Mouse (Mus musculus): ENCODE measurements around the gene Ip6k2. TPM values are rescaled to one million over a fixed set of nuclear protein-coding genes. Genes with fewer than 3 reads are reported as not detected.

Ip6k2 gene
- total and polyA plus RNA-seq, 3 experiments: 21.3 to 33.7 TPM; not detected in 1

DNA sequence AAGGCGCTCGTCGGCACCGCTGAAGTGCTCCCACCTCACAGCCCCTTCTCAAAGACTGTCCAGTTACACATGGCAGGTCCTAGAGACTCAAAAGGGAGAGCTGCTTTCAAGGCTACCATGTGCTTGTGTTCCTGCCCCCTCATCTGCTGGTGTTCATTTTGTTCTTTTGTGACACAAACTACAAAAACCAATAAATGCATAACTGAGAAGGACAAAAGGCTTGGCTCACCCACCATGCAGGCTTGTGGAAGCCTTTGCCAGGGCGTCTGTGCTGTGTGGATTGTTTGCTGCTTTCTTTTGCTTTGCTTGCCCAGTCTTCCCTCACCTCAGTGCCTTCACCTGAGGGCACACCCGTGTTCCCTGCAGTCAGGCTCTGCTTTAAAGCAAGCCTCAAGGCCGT is 13.9 kb downstream of the Ip6k2 start:
- DNase-seq (ENCODE audit: low read depth, low spot score): no peak
- H3K4me3 ChIP-seq (ENCODE audit: control insufficient read depth in 1 of 2, insufficient read depth in 1 of 2, low read depth in 2 of 2, low read length in 2 of 2): no peak overlapping the region
- TF ChIP-seq POLR2A (IDR thresholded peaks at IDR 0.05; ENCODE audit: control insufficient read depth in 1 of 2, insufficient read depth in 1 of 2, low read depth in 1 of 2, low read length in 2 of 2, poor library complexity in 1 of 2): no peak
- no peak for TF ChIP-seq TAL1 (IDR thresholded peaks at IDR 0.05; ENCODE audit: low read length)
- TF ChIP-seq JUND (IDR thresholded peaks at IDR 0.05; ENCODE audit: low read depth, low read length): no peak
- TF ChIP-seq NRF1 (IDR thresholded peaks at IDR 0.05; ENCODE audit: insufficient read depth, low read depth, low read length, poor library complexity, severe bottlenecking): no peak
- TF ChIP-seq CHD1 (IDR thresholded peaks at IDR 0.05; ENCODE audit: low read depth, low read length): no peak
- no peak for TF ChIP-seq E2F4 (IDR thresholded peaks at IDR 0.05; ENCODE audit: borderline replicate concordance, low read depth, low read length)
- H3K27ac ChIP-seq (ENCODE audit: control insufficient read depth, low read depth, low read length): no peak overlapping the region
- peaks cover 23% of the 10 kb centered on the region for H3K79me2 ChIP-seq (ENCODE audit: control insufficient read depth, insufficient read depth, low read length, poor library complexity)
- H3K9me3 ChIP-seq (replicated peaks; ENCODE audit: insufficient read depth, low read length): no peaks in the 10 kb centered on the region
- H3K27me3 ChIP-seq (ENCODE audit: control insufficient read depth in 1 of 2, insufficient read depth in 2 of 2, low read length in 2 of 2): no peaks in the 10 kb centered on the region
- peaks cover 4 to 5% of the 10 kb centered on the region in 2 experiments for H3K4me1 ChIP-seq (ENCODE audit: control insufficient read depth in 1 of 2, insufficient read depth in 2 of 2, low read length in 2 of 2)
- H3K36me3 ChIP-seq (ENCODE audit: control insufficient read depth in 1 of 2, insufficient read depth in 2 of 2, low read length in 2 of 2): peaks cover 10 to 11% of the 10 kb centered on the region in 2 experiments
- H3K9ac ChIP-seq (ENCODE audit: control insufficient read depth, low read depth, low read length, poor library complexity, severe bottlenecking): no peak overlapping the region

DNA sequence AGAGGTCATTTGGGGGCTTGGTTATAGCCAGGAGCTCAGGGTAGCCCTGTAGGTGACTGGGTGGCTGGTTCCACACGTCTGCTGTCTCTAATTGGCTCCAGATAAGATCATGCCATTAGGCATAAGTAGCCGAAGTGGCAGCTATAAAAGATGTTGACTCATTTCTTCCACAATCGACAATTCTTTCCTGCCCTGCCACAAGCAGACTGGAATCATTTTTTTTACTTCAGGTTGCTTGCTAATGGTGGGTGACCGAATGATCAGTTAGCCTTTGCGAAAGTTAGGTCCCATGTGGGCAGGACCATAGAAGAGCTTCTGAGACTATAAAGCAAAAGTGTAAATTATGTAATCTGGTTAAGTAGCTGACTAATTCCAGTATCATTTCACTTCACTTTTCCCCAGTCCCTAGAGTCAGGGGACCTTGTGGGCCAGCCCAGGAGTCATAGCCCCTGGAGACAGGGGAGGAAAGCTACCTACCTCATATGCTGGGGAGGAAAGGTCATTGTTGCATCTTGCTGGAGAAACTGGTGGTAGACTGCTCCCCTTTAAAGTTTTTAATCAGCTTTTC is 15.0 kb downstream of the Ip6k2 start:
- DNase-seq (ENCODE audit: low read depth, low spot score): no peak
- H3K4me1 ChIP-seq (ENCODE audit: control insufficient read depth in 1 of 2, insufficient read depth in 2 of 2, low read length in 2 of 2): peaks cover 0 to 3% of the 10 kb centered on the region in 2 experiments; a peak in 3 of 4 replicates

DNA sequence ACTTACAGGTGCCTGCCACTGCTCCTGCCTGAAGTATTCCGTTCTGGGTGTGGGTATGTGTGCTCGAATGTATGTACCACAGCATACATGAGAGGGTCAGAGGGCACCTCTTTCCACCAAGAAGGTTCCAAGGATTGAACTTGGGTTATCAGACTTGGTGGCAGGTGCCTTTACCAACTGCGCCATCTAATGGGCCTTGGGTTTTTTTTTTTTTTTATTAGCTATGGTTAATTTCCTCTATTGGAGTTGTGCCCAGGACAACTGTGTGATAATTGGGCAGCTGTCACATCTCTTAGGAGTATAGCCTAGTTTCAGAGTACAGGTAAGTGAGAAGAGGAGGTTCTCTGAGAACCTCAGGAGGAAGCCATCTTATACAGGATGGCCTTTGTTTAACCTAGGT is 16.0 kb downstream of the Ip6k2 start:
- DNase-seq (ENCODE audit: low read depth, low spot score): no peak
- no peak overlapping the region for H3K27ac ChIP-seq (ENCODE audit: control insufficient read depth, low read depth, low read length)
- H3K36me3 ChIP-seq (ENCODE audit: control insufficient read depth in 1 of 2, insufficient read depth in 2 of 2, low read length in 2 of 2): peaks cover 8 to 16% of the 10 kb centered on the region in 2 experiments; a peak in 3 of 4 replicates
- H3K4me1 ChIP-seq (ENCODE audit: control insufficient read depth in 1 of 2, insufficient read depth in 2 of 2, low read length in 2 of 2): peaks cover 0 to 3% of the 10 kb centered on the region in 2 experiments; a peak in 3 of 4 replicates
- no peaks in the 10 kb centered on the region for H3K9me3 ChIP-seq (replicated peaks; ENCODE audit: insufficient read depth, low read length)
- no peak overlapping the region for H3K9ac ChIP-seq (ENCODE audit: control insufficient read depth, low read depth, low read length, poor library complexity, severe bottlenecking)
- peaks cover 10% of the 10 kb centered on the region for H3K79me2 ChIP-seq (ENCODE audit: control insufficient read depth, insufficient read depth, low read length, poor library complexity)
- peak in 1 of 3 experiments; percentile 18; a peak in 1 of 6 replicates for TF ChIP-seq CTCF (IDR thresholded peaks at IDR 0.05 in 2 of 3, conservative IDR thresholded peaks at IDR 0.05 in 1 of 3; ENCODE audit: control insufficient read depth in 1 of 3, insufficient read depth in 1 of 3, low read depth in 2 of 3, low read length in 3 of 3, poor library complexity in 1 of 3, severe bottlenecking in 1 of 3)
- peak; percentile 10 for TF ChIP-seq RAD21 (IDR thresholded peaks at IDR 0.05; ENCODE audit: low read depth, low read length)
- no peak for TF ChIP-seq NRF1 (IDR thresholded peaks at IDR 0.05; ENCODE audit: insufficient read depth, low read depth, low read length, poor library complexity, severe bottlenecking)
- TF ChIP-seq ZNF384 (IDR thresholded peaks at IDR 0.05; ENCODE audit: low read depth, low read length): peak; percentile 84
- H3K27me3 ChIP-seq (ENCODE audit: control insufficient read depth in 1 of 2, insufficient read depth in 2 of 2, low read length in 2 of 2): no peaks in the 10 kb centered on the region
- no peak overlapping the region for H3K4me3 ChIP-seq (ENCODE audit: control insufficient read depth in 1 of 2, insufficient read depth in 1 of 2, low read depth in 2 of 2, low read length in 2 of 2)

More for the DNA sequence above, 15.0 kb downstream of the Ip6k2 start:
- no peak for TF ChIP-seq POLR2A (IDR thresholded peaks at IDR 0.05; ENCODE audit: control insufficient read depth in 1 of 2, insufficient read depth in 1 of 2, low read depth in 1 of 2, low read length in 2 of 2, poor library complexity in 1 of 2)
- no peak for TF ChIP-seq TAL1 (IDR thresholded peaks at IDR 0.05; ENCODE audit: low read length)
- TF ChIP-seq ETS1 (IDR thresholded peaks at IDR 0.05; ENCODE audit: low read depth, low read length): no peak
- no peak for TF ChIP-seq ZKSCAN1 (IDR thresholded peaks at IDR 0.05; ENCODE audit: low read depth, low read length)
- no peak for TF ChIP-seq MAX (IDR thresholded peaks at IDR 0.05; ENCODE audit: low read length)
- no peak for TF ChIP-seq RAD21 (IDR thresholded peaks at IDR 0.05; ENCODE audit: low read depth, low read length)
- no peak for TF ChIP-seq ELF1 (IDR thresholded peaks at IDR 0.05; ENCODE audit: low read depth, low read length)
- no peak overlapping the region for H3K9ac ChIP-seq (ENCODE audit: control insufficient read depth, low read depth, low read length, poor library complexity, severe bottlenecking)
- no peak overlapping the region for H3K4me3 ChIP-seq (ENCODE audit: control insufficient read depth in 1 of 2, insufficient read depth in 1 of 2, low read depth in 2 of 2, low read length in 2 of 2)
- peaks cover 16% of the 10 kb centered on the region for H3K79me2 ChIP-seq (ENCODE audit: control insufficient read depth, insufficient read depth, low read length, poor library complexity)
- H3K36me3 ChIP-seq (ENCODE audit: control insufficient read depth in 1 of 2, insufficient read depth in 2 of 2, low read length in 2 of 2): peaks cover 8 to 13% of the 10 kb centered on the region in 2 experiments; a peak in 3 of 4 replicates
- no peaks in the 10 kb centered on the region for H3K9me3 ChIP-seq (replicated peaks; ENCODE audit: insufficient read depth, low read length)
- no peaks in the 10 kb centered on the region for H3K27me3 ChIP-seq (ENCODE audit: control insufficient read depth in 1 of 2, insufficient read depth in 2 of 2, low read length in 2 of 2)
- H3K27ac ChIP-seq (ENCODE audit: control insufficient read depth, low read depth, low read length): no peak overlapping the region
